Mouse (Mus musculus) embryonic fibroblast, embryonic 13.5 days (primary cell): ENCODE data around the gene Mbnl2.

Experiments
- CTCF ChIP-seq: IDR thresholded peaks from 2 replicates; pipeline ENCODE4 v1.5.1; 2011; ENCODE audit warnings: mild to moderate bottlenecking, control low read depth, low read length, moderate library complexity, borderline replicate concordance; ENCODE audit not compliant: insufficient read depth
- POLR2A ChIP-seq: IDR thresholded peaks from 2 replicates; pipeline ENCODE4 v1.6.1; 2011; ENCODE audit warnings: low read depth, mild to moderate bottlenecking, control low read depth, low read length, moderate library complexity

DNA sequence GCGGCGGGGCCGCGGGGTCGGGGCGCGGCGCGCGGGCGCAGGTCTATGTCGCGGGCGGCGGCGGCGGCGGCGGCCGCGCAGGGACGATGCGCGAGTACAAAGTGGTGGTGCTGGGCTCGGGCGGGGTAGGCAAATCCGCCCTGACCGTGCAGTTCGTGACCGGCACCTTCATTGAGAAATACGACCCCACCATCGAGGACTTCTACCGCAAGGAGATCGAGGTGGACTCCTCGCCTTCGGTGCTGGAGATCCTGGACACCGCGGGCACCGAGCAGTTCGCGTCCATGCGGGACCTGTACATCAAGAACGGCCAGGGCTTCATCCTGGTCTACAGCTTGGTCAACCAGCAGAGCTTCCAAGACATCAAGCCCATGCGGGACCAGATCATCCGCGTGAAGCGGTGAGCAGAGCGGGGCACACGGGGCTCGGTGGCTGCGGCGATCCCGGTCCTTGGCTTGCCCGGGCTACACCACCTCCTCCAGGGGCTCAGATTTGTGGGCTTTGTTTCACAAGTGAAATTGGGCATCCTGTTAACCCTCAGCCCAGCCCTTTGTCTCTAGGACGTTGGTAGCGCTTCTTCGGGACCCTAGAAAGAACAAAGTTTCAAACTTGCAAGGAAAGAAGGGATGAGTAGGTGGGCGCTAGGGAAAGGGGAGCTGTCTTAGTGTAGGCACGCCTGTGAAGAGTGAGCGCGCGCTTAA is 203.3 kb downstream of the Mbnl2 start:
- TF ChIP-seq POLR2A = no peak
- TF ChIP-seq CTCF = no peak
